8 mouse cellular contexts compared by ENCODE assay signal in the genomic region with DNA sequence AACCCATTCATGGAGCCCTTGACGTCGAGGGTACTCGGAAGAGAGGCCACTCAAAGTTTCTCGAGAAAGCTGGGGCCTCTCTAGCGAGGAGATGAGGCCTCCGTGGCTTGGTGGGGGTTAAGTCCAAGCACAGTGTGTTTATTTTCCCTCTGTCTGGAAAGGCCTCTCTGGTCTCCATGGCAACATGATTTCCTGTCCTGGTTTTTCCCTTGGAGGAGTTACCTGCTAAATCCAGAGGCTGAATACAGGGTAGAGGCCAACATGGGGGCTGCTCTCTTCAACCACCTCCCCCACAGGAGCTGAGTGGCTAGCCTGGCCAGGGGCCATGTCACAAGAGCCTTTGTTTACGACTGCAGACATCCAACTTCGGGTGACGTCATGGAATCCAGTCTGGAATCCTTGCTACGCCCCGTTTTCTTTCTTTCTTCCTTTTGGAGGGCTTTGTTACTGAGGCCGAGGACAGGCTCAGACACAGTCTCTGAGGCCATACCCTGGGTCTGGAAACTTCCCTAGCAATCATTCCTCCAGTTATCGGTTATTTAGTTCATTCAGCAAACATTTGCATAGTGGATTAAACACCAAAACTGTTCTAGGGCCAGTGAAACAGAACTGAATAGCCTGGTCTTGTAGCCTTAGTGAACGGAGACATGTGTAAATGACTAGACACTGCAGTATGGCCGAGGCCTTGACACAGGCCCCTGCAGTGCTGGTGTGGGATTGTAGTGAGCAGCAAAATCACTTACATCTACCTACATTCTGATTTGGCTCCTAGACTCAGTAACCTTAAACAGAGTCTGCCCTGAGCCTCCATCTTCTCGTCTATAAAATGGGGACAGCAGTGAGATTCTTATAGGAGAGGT. TPM values are rescaled to one million over a fixed set of nuclear protein-coding genes. Genes with fewer than 3 reads are reported as not detected.
DNase-seq lines count a peak whose midpoint lies in the region; ATAC-seq lines count a peak whose summit lies in the region.

No protein-coding gene starts in this region.

- intact Hi-C loops in left cerebral cortex, postnatal 14 days (cut with DNase I): no loop called here

- peak overlapping the region; percentile 35 for H3K4me2 ChIP-seq in intestine, embryonic 15.5 days (replicated peaks)

- H3K4me1 ChIP-seq in intestine, embryonic 15.5 days (replicated peaks): peaks cover 12% of the 10 kb centered on the region
- H3K4me1 ChIP-seq in midbrain, embryonic 10.5 days: peaks cover 25% of the 10 kb centered on the region

- peak; percentile 90 for DNase-seq in R1 (ENCODE audit: low read depth, low spot score)
- peak; percentile 95 for DNase-seq in embryo, embryonic 10.5 days (ENCODE audit: low spot score)
- DNase-seq in gastrocnemius, postnatal 25 days: peak; percentile 78
- DNase-seq in left cerebral cortex, postnatal 14 days (ENCODE audit: low spot score in 2 of 2): peak; percentile 55 to 80
- peak; percentile 81 for DNase-seq in midbrain, embryonic 10.5 days (ENCODE audit: low spot score)
- peak; percentile 80 for DNase-seq in skeletal muscle tissue, adult 2 months (ENCODE audit: low read depth, low spot score)

- no peaks in the 10 kb centered on the region for H3K9me3 ChIP-seq in intestine, embryonic 15.5 days
- no peaks in the 10 kb centered on the region for H3K9me3 ChIP-seq in midbrain, embryonic 10.5 days (replicated peaks)

- peak overlapping the region; percentile 1; the same call in 1 of the 2 replicates for H3K9ac ChIP-seq in intestine, embryonic 15.5 days

- H3K36me3 ChIP-seq in intestine, embryonic 15.5 days: no peaks in the 10 kb centered on the region
- no peaks in the 10 kb centered on the region for H3K36me3 ChIP-seq in midbrain, embryonic 10.5 days

- H3K27ac ChIP-seq in intestine, embryonic 15.5 days: peak overlapping the region; percentile 91
- H3K27ac ChIP-seq in midbrain, embryonic 10.5 days (replicated peaks): peak overlapping the region; percentile 91

- H3K27me3 ChIP-seq in intestine, embryonic 15.5 days (replicated peaks): no peaks in the 10 kb centered on the region
- no peaks in the 10 kb centered on the region for H3K27me3 ChIP-seq in midbrain, embryonic 10.5 days (ENCODE audit: low read depth, poor library complexity, severe bottlenecking)

- 7% methylated on average over 16 of the region's 16 CpGs for WGBS in intestine, embryonic 15.5 days
- 24% methylated on average over 16 of the region's 16 CpGs for WGBS in midbrain, embryonic 10.5 days

- H3K4me3 ChIP-seq in intestine, embryonic 15.5 days (replicated peaks): no peak overlapping the region
- peak overlapping the region; percentile 16; the same call in 1 of the 2 replicates for H3K4me3 ChIP-seq in midbrain, embryonic 10.5 days

- ATAC-seq in intestine, embryonic 15.5 days: peak; percentile 96
- no peak for ATAC-seq in activated CD4-positive, CD25-positive, alpha-beta regulatory T cell, adult 4 months

RNA-seq across cellular contexts. Expression of a gene that starts 25.6 kb away (rescaled TPM):
- total RNA-seq in gastrocnemius, postnatal 25 days (2021): 10 to 100 TPM; 18.9 to 20.4 TPM
- 27.2 and 38.3 TPM in 2 replicates for polyA plus RNA-seq in intestine, embryonic 15.5 days (2015; fragmentation: Nextera tagmentation; extraction: Ambion mirVana)
- 10 to 100 TPM; 44.5 to 52.2 TPM for total RNA-seq in left cerebral cortex, postnatal 14 days (2021)
- 57.2 and 58.2 TPM in 2 replicates for polyA plus RNA-seq in midbrain, embryonic 10.5 days (2016; fragmentation: Nextera tagmentation; extraction: Ambion mirVana)
- 100 to 1,000 TPM in 1 of 2 experiments, 10 to 100 TPM in 1; 41.1 to 119 TPM for polyA plus RNA-seq in activated CD4-positive, CD25-positive, alpha-beta regulatory T cell, adult 4 months (2017; shearing (Covaris generic))
